Comparison of ENCODE assay signal across 22 mouse cellular contexts in genomic region chr15:101204781-101205180, GRCm38 (mm10). TPM values are rescaled to one million over a fixed set of nuclear protein-coding genes. Genes with fewer than 3 reads are reported as not detected.
DNase-seq lines count a peak whose midpoint lies in the region; ATAC-seq and TF ChIP-seq lines count a peak whose summit lies in the region.
"Had no signal": no experiment of that assay in that cellular context is flagged by ENCODE, and none has a peak within 500 bp of the region (broad histone marks: within the 10 kb centered on the region; RNA-seq: fewer than 3 reads in every experiment).

No protein-coding gene starts in this region.

- H3K9me3 ChIP-seq in intestine, embryonic 15.5 days, result no peaks in the 10 kb centered on the region
- no peaks in the 10 kb centered on the region for H3K9me3 ChIP-seq in intestine, postnatal 0 days (ENCODE audit: control insufficient read depth)
- 0 out of 2 replicates have a peak, but pooled peaks cover 3% of the 10 kb centered on the region for H3K9me3 ChIP-seq in stomach, embryonic 16.5 days (replicated peaks; ENCODE audit: control insufficient read depth, low read length)
- H3K9me3 ChIP-seq in stomach, postnatal 0 days (ENCODE audit: control insufficient read depth, low read length), result no peaks in the 10 kb centered on the region

- peak; percentile 69 for DNase-seq in urinary bladder, postnatal 14 days (ENCODE audit: low spot score)
- DNase-seq in urinary bladder, adult 2 months (ENCODE audit: low spot score), result no peak
- no peak for DNase-seq in stomach, postnatal 0 days (ENCODE audit: low spot score)
- no peak for DNase-seq in left cerebral cortex, adult 9 months (ENCODE audit: low spot score in 2 of 2)
- no peak for DNase-seq in right cerebral cortex, postnatal 25 days
- DNase-seq: adrenal gland, adult 2 months; adrenal gland, adult 8-10 months; adrenal gland, postnatal 10 days; adrenal gland, postnatal 14 days; adrenal gland, postnatal 25 days; adrenal gland, postnatal 36 days; B cell, adult 2 months; cerebellum, adult 11 months; cerebellum, adult 11-12 months had no signal

- peaks cover 61% of the 10 kb centered on the region for H3K36me3 ChIP-seq in intestine, embryonic 15.5 days
- H3K36me3 ChIP-seq in intestine, postnatal 0 days (ENCODE audit: control insufficient read depth, insufficient read depth), result peaks cover 95% of the 10 kb centered on the region
- peaks cover 29% of the 10 kb centered on the region for H3K36me3 ChIP-seq in stomach, embryonic 16.5 days (ENCODE audit: control insufficient read depth, insufficient read depth, low read length)
- H3K36me3 ChIP-seq in stomach, postnatal 0 days (ENCODE audit: control insufficient read depth, insufficient read depth, low read length), result peaks cover 28% of the 10 kb centered on the region
- H3K36me3 ChIP-seq: G1E had no signal

- no peak overlapping the region for H3K4me2 ChIP-seq in intestine, embryonic 15.5 days (replicated peaks)
- no peak overlapping the region for H3K4me2 ChIP-seq in intestine, postnatal 0 days (replicated peaks; ENCODE audit: low read depth)
- no peak overlapping the region for H3K4me2 ChIP-seq in stomach, embryonic 16.5 days (ENCODE audit: low read depth, low read length)
- no peak overlapping the region for H3K4me2 ChIP-seq in stomach, postnatal 0 days (replicated peaks; ENCODE audit: low read depth)

- TF ChIP-seq CTCF in intestine, postnatal 0 days (IDR thresholded peaks at IDR 0.05; ENCODE audit: low read depth), result no peak
- no peak for TF ChIP-seq CTCF in stomach, postnatal 0 days (IDR thresholded peaks at IDR 0.05; ENCODE audit: low read depth)

- 0 out of 2 replicates have a peak, but pooled peaks have one; percentile 14 for ATAC-seq in intestine, embryonic 15.5 days
- no peak for ATAC-seq in intestine, postnatal 0 days
- ATAC-seq in stomach, embryonic 16.5 days (ENCODE audit: insufficient read depth, low FRiP score), result no peak
- 0 out of 2 replicates have a peak, but pooled peaks have one; percentile 23 for ATAC-seq in stomach, postnatal 0 days (ENCODE audit: low FRiP score, low TSS enrichment)
- ATAC-seq: activated CD4-positive, CD25-positive, alpha-beta regulatory T cell, adult 4 months; CD4-positive, CD25-positive, alpha-beta regulatory T cell, adult 4 months; Patski had no signal

- 0 out of 2 replicates have a peak, but pooled peaks cover 6% of the 10 kb centered on the region for H3K4me1 ChIP-seq in intestine, embryonic 15.5 days (replicated peaks)
- H3K4me1 ChIP-seq in intestine, postnatal 0 days (replicated peaks; ENCODE audit: control insufficient read depth, insufficient read depth, low read length), result no peaks in the 10 kb centered on the region
- no peaks in the 10 kb centered on the region for H3K4me1 ChIP-seq in stomach, embryonic 16.5 days (ENCODE audit: control insufficient read depth, insufficient read depth, low read length)
- H3K4me1 ChIP-seq in stomach, postnatal 0 days (replicated peaks; ENCODE audit: control insufficient read depth, insufficient read depth), result no peaks in the 10 kb centered on the region

- WGBS in intestine, embryonic 15.5 days, result 81% methylated on average over 7 of the region's 7 CpGs
- WGBS in intestine, postnatal 0 days, result 73% methylated on average over 7 of the region's 7 CpGs
- 72% methylated on average over 7 of the region's 7 CpGs for WGBS in stomach, embryonic 16.5 days
- WGBS in stomach, postnatal 0 days, result 62% methylated on average over 7 of the region's 7 CpGs

- no peak for TF ChIP-seq EP300 in stomach, postnatal 0 days (optimal IDR thresholded peaks at IDR 0.05)

- H3K9ac ChIP-seq in intestine, embryonic 15.5 days, result no peak overlapping the region
- H3K9ac ChIP-seq in intestine, postnatal 0 days (ENCODE audit: low read depth, low read length), result no peak overlapping the region
- H3K9ac ChIP-seq in stomach, embryonic 16.5 days (ENCODE audit: low read length), result no peak overlapping the region
- no peak overlapping the region for H3K9ac ChIP-seq in stomach, postnatal 0 days (ENCODE audit: low read length)

- H3K4me3 ChIP-seq in intestine, embryonic 15.5 days (replicated peaks), result no peak overlapping the region
- H3K4me3 ChIP-seq in intestine, postnatal 0 days (ENCODE audit: low read depth, low read length), result no peak overlapping the region
- no peak overlapping the region for H3K4me3 ChIP-seq in stomach, embryonic 16.5 days (replicated peaks; ENCODE audit: low read length)
- H3K4me3 ChIP-seq in stomach, postnatal 0 days (ENCODE audit: low read depth, low read length), result no peak overlapping the region

- H3K27ac ChIP-seq in intestine, embryonic 15.5 days, result no peak overlapping the region
- H3K27ac ChIP-seq in intestine, postnatal 0 days (ENCODE audit: low read depth, low read length), result no peak overlapping the region; the same call in 1 of the 2 replicates
- 0 out of 2 replicates have a peak overlapping the region, but pooled peaks have one; percentile 10 for H3K27ac ChIP-seq in stomach, embryonic 16.5 days (ENCODE audit: low read length)
- no peak overlapping the region for H3K27ac ChIP-seq in stomach, postnatal 0 days (replicated peaks)

- no peaks in the 10 kb centered on the region for H3K27me3 ChIP-seq in intestine, embryonic 15.5 days (replicated peaks)
- no peaks in the 10 kb centered on the region for H3K27me3 ChIP-seq in intestine, postnatal 0 days (replicated peaks; ENCODE audit: control insufficient read depth, insufficient read depth, low read length)
- no peaks in the 10 kb centered on the region for H3K27me3 ChIP-seq in stomach, embryonic 16.5 days (ENCODE audit: control insufficient read depth, insufficient read depth, low read length)
- H3K27me3 ChIP-seq in stomach, postnatal 0 days (ENCODE audit: control insufficient read depth, insufficient read depth, low read length), result no peaks in the 10 kb centered on the region
- H3K27me3 ChIP-seq: CH12.LX, Patski had no signal

RNA-seq across cellular contexts. Expression of gene Grasp, which starts 19.2 kb away (rescaled TPM):
- polyA plus RNA-seq in intestine, embryonic 15.5 days (2015; fragmentation: Nextera tagmentation; extraction: Ambion mirVana), result 3.9 and 4.8 TPM in 2 replicates
- polyA plus RNA-seq in intestine, postnatal 0 days (2015; fragmentation: Nextera tagmentation; extraction: Ambion mirVana), result 1.7 and 2.0 TPM in 2 replicates
- 8.7 and 9.7 TPM in 2 replicates for polyA plus RNA-seq in urinary bladder, adult 2 months (2012; rRNA removed)
- 2.1 and 2.7 TPM in 2 replicates for polyA plus RNA-seq in stomach, embryonic 16.5 days (2015; fragmentation: Nextera tagmentation; extraction: Ambion mirVana)
- 2.0 TPM in 2 replicates for polyA plus RNA-seq in stomach, postnatal 0 days (2015; fragmentation: Nextera tagmentation; extraction: Ambion mirVana)
- polyA plus RNA-seq: activated CD4-positive, CD25-positive, alpha-beta regulatory T cell, adult 4 months had no signal

RNA-seq across cellular contexts. Expression of gene Acvr1b, which starts 30.9 kb away (rescaled TPM):
- 9.1 and 9.3 TPM in 2 replicates for polyA plus RNA-seq in intestine, embryonic 15.5 days (2015; fragmentation: Nextera tagmentation; extraction: Ambion mirVana)
- 6.0 and 6.8 TPM in 2 replicates for polyA plus RNA-seq in intestine, postnatal 0 days (2015; fragmentation: Nextera tagmentation; extraction: Ambion mirVana)
- polyA plus RNA-seq in urinary bladder, adult 2 months (2012; rRNA removed), result 24.8 and 27.1 TPM in 2 replicates
- 11.6 and 12.1 TPM in 2 replicates for polyA plus RNA-seq in stomach, embryonic 16.5 days (2015; fragmentation: Nextera tagmentation; extraction: Ambion mirVana)
- 6.9 and 8.1 TPM in 2 replicates for polyA plus RNA-seq in stomach, postnatal 0 days (2015; fragmentation: Nextera tagmentation; extraction: Ambion mirVana)
- polyA plus RNA-seq: G1E had no signal

RNA-seq across cellular contexts. Expression of gene Nr4a1, which starts 49.3 kb away (rescaled TPM):
- 7.9 and 8.9 TPM in 2 replicates for polyA plus RNA-seq in intestine, embryonic 15.5 days (2015; fragmentation: Nextera tagmentation; extraction: Ambion mirVana)
- polyA plus RNA-seq in intestine, postnatal 0 days (2015; fragmentation: Nextera tagmentation; extraction: Ambion mirVana), result 5.9 and 10.0 TPM in 2 replicates
- 11.7 and 12.4 TPM in 2 replicates for polyA plus RNA-seq in urinary bladder, adult 2 months (2012; rRNA removed)
- polyA plus RNA-seq in stomach, embryonic 16.5 days (2015; fragmentation: Nextera tagmentation; extraction: Ambion mirVana), result 12.9 and 13.3 TPM in 2 replicates
- polyA plus RNA-seq in stomach, postnatal 0 days (2015; fragmentation: Nextera tagmentation; extraction: Ambion mirVana), result 9.4 and 17.1 TPM in 2 replicates

Comparison
In these comparisons a context has a peak if more than half of its experiments do, and no peak if none do; other contexts are left out.
1. ATAC-seq: peak in intestine, embryonic 15.5 days (single experiment) and stomach, postnatal 0 days (single experiment); none in intestine, postnatal 0 days (single experiment) and stomach, embryonic 16.5 days (single experiment).